Mouse (Mus musculus): ENCODE data around the gene Eci2. TPM values are rescaled to one million over a fixed set of nuclear protein-coding genes. Genes with fewer than 3 reads are reported as not detected.
"Not testable (repeated sequence)": the region's sequence is repeated elsewhere in the genome, so short reads cannot be mapped to it uniquely, and the experiment has no call there.

The Eci2 gene
- polyA plus RNA-seq, 1 experiment = 68.7 TPM

GRCm38 (mm10) chr13:34993595-34993982, 33.3 kb downstream of the Eci2 start:
- DNase-seq (ENCODE audit: extremely low spot score in 1 of 2, low spot score in 1 of 2) = no peak

GRCm38 (mm10) chr13:34993085-34993484, 33.8 kb downstream of the Eci2 start:
- DNase-seq (ENCODE audit: extremely low spot score in 1 of 2, low spot score in 1 of 2) = no peak

- DNase-seq (ENCODE audit: extremely low spot score in 1 of 2, low spot score in 1 of 2) = no peak
These were observed 35.2 kb downstream of the Eci2 start for GRCm38 (mm10) chr13:34991581-34992273.

- DNase-seq (ENCODE audit: extremely low spot score in 1 of 2, low spot score in 1 of 2) = not testable (repeated sequence)
These were observed 43.4 kb downstream of the Eci2 start for GRCm38 (mm10) chr13:34983479-34983878.

- DNase-seq (ENCODE audit: extremely low spot score in 1 of 2, low spot score in 1 of 2) = not testable (repeated sequence)
These were observed 48.3 kb downstream of the Eci2 start for GRCm38 (mm10) chr13:34978635-34979034.

GRCm38 (mm10) chr13:34977410-34977809, 49.5 kb downstream of the Eci2 start:
- DNase-seq (ENCODE audit: extremely low spot score in 1 of 2, low spot score in 1 of 2) = no peak

DNA sequence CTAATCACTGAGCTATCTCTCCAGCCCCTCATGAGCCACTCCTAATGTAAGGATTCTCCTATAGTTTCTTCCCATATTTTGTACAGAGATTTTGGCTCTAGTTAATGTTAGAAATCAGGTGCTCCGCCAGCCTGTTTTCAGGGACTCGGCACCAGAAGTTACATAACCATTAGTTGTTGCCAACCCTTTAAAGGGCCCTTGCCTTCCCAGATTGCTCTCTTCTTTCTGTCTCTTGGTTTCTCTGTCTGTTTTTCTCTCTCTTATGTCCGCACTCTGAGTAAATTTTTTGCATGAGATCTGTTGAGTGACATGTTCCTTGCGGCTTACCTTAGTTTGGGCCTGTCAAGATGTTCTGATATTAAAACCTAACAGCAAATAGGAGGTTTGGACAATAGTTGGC, 50.8 kb downstream of the Eci2 start:
- no peak for DNase-seq (ENCODE audit: extremely low spot score in 1 of 2, low spot score in 1 of 2)

GRCm38 (mm10) chr13:34973770-34974169, 53.1 kb downstream of the Eci2 start:
- no peak for DNase-seq (ENCODE audit: extremely low spot score in 1 of 2, low spot score in 1 of 2)

DNA sequence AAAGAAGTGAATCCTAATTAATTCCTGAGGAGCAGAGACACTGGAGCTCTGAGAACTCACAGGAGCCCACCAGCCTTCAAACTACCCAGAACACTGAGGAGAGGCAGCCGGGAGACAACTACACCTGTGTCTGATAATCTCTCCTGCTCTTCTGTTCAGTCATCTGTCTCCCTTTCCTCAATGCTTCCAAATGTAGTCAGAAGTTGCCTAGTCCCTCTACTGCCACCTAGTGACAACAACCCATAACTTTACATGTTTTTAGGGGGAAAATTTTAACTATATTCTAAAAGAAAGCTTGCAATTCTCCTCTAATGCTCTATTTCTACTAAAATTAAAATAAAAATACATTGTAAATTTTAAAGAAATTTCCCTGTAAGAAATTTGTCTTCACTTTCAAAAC, 53.7 kb downstream of the Eci2 start:
- peak in 1 of 2 experiments; percentile 39 for DNase-seq (ENCODE audit: extremely low spot score in 1 of 2, low spot score in 1 of 2)

DNA sequence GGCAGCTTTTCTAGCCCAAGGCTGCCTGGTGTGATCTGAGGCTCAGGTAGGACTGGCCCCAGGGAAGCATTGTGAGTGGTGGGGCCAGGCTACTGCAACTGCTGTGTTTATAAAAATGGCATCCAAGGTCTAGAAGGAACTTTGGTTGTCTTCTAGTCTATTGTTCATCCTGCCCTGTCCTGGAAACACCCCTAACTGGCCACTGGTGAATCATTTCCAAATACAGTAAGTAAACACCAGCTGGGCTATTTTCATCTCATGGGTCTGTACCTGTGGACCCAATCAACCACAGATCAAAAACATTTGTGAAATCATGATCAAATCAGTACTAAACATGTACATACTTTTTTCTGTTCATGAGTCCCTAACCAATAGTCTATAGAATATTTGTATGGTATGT, 54.4 kb downstream of the Eci2 start:
- DNase-seq (ENCODE audit: extremely low spot score in 1 of 2, low spot score in 1 of 2) = not testable (repeated sequence)

DNA sequence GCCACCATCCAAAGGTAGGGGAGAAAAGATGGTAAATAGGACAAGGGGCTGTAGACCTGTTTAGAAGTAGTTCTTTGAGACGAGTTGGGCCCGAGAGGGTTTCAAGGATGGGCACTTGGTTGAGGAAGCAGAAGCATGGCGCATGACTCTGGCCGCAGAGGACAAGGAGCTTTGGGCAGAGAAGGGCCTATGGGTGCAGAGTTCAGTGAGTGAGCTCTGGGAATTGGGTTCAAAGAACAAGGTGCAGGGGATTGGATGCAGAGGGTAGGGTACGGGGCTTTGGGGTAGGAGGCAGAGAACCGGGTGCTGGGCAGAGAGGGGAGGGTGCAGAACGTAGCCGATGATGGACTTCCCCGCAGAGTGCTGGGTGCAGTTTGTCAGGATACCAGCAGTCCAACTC, 61.2 kb downstream of the Eci2 start:
- not testable (repeated sequence) for DNase-seq (ENCODE audit: extremely low spot score in 1 of 2, low spot score in 1 of 2)

- no peak for DNase-seq (ENCODE audit: extremely low spot score in 1 of 2, low spot score in 1 of 2)
These were observed 62.0 kb downstream of the Eci2 start for GRCm38 (mm10) chr13:34964866-34965265.

GRCm38 (mm10) chr13:34964419-34964818, 62.5 kb downstream of the Eci2 start:
- DNase-seq (ENCODE audit: extremely low spot score in 1 of 2, low spot score in 1 of 2) = no peak

GRCm38 (mm10) chr13:34963511-34964397, 63.1 kb downstream of the Eci2 start, which contains the start of gene Eci3:
TSS of gene Eci3 (minus strand) at chr13:34963810.
- no peak for DNase-seq (ENCODE audit: extremely low spot score in 1 of 2, low spot score in 1 of 2)

DNA sequence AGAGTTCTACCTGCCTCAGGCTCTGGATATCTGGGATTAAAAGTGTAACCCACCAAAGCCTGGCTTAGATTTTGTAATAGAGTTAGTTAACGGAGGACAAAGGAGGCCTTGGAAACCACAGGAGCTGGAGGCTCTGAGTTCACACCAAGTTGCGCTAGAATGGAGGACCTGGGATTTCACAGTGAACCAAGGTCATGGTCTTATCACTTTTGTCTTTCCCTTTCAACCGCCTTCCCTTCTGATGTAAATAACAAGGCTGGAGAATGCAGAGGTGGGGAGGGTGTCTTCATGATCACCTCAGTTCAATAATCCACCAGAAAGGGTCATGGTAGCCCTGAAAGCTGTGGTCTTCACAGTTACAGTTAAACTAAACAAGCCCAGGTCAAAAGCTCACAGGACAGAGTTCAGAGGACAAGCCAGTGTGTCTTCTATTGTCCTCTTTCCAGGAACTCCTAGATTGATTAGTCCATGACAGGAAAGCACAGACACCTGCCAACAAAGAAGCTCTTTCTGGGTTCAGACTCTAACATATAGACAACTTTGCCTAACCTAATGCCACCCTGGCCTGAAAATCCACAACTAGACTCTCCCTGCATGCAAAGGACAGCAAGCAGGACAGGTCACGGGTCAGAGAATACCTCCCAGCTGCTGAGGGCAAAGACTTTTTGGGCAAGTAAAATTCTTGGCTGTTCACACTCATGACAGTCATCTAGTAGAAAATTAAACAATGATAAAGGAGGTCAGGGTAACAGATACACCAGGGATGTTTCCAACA, 65.7 kb downstream of the Eci2 start:
- DNase-seq (ENCODE audit: extremely low spot score in 1 of 2, low spot score in 1 of 2) = no peak

- DNase-seq (ENCODE audit: extremely low spot score in 1 of 2, low spot score in 1 of 2) = not testable (repeated sequence)
These were observed 68.7 kb downstream of the Eci2 start for GRCm38 (mm10) chr13:34958158-34958557.

DNA sequence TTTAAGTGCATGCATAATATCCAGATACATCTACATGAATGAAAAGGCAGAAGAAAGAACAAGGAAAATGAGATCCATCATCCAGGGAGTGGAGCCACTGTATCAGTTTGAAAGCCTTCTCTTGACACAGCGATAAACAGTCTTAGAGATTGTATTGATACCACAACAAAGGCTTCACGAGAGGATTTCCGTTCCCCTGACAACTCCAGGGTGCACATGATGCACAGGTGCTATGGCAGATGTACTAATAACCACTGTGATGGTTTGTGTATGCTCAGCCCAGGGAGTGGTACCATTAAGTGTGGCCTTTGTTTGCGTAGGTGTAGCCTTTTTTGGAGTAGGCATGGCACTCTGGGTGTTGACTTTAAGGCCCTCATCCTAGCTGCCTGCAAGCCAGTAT, 70.0 kb downstream of the Eci2 start:
- no peak for DNase-seq (ENCODE audit: extremely low spot score in 1 of 2, low spot score in 1 of 2)

DNA sequence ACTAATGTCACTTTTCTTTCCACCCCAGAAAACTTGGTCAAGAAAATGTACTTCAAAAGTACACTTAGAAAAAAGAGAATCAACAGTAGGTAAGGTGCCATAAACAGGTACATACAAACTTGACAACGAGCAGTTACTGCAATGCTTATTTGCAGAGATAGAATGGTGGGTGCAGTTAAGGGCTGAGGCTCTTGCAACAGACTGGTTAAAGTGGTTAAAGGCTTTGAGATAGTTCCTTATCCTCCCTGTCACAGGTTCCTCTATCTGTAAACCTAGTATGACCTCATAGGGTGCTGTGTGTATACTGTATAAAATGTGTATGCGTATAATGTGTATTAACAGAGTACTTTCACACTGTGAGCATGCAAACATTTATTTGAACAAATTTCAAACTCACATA, 75.5 kb downstream of the Eci2 start:
- DNase-seq (ENCODE audit: extremely low spot score in 1 of 2, low spot score in 1 of 2) = not testable (repeated sequence)

GRCm38 (mm10) chr13:34942370-34942769, 84.5 kb downstream of the Eci2 start:
- peak in 1 of 2 experiments; percentile 16 for DNase-seq (ENCODE audit: extremely low spot score in 1 of 2, low spot score in 1 of 2)

- peak in 1 of 2 experiments; percentile 43 for DNase-seq (ENCODE audit: extremely low spot score in 1 of 2, low spot score in 1 of 2)
These were observed 91.8 kb downstream of the Eci2 start for GRCm38 (mm10) chr13:34934931-34935644.

Data from frontal cortex, adult 2 months (tissue).